Mouse (Mus musculus): ENCODE results near the gene Spata5. TPM values are rescaled to one million over a fixed set of nuclear protein-coding genes. Genes with fewer than 3 reads are reported as not detected.
A peak's percentile ranks its signal among the peaks of the same experiment; 100 is the strongest.

Gene Spata5
- polyA plus RNA-seq, 1 experiment: 1.0 TPM

GRCm38 (mm10) chr3:37553371-37554033, 133.8 kb downstream of the Spata5 start:
- TF ChIP-seq CTCF (IDR thresholded peaks at IDR 0.05; ENCODE audit: extremely low read depth, insufficient read length, insufficient replicate concordance, low read depth, low read length) (no peak), POLR2A (IDR thresholded peaks at IDR 0.05; ENCODE audit: low read depth, low read length) (no peak)

GRCm38 (mm10) chr3:37556412-37557113, 136.9 kb downstream of the Spata5 start:
- Histone ChIP-seq H3K4me3 (ENCODE audit: low read depth, low read length) (no peak overlapping the region), H3K27ac (ENCODE audit: insufficient read depth, low read depth, low read length) (peak overlapping the region; percentile 37; the same call in 1 of the 2 replicates), H3K27me3 (ENCODE audit: control insufficient read depth, insufficient read depth, low read length) (no peaks in the 10 kb centered on the region), H3K4me1 (ENCODE audit: control insufficient read depth, insufficient read depth, insufficient read length, low read length) (0 out of 2 replicates have a peak, but pooled peaks cover 2% of the 10 kb centered on the region), H3K36me3 (ENCODE audit: control insufficient read depth, insufficient read depth, low read length) (peaks cover 2% of the 10 kb centered on the region; the same call in 1 of the 2 replicates)
- no peak for TF ChIP-seq POLR2A (IDR thresholded peaks at IDR 0.05; ENCODE audit: low read depth, low read length)
- no peak for TF ChIP-seq CTCF (IDR thresholded peaks at IDR 0.05; ENCODE audit: extremely low read depth, insufficient read length, insufficient replicate concordance, low read depth, low read length)
- 47% methylated on average over 7 of the region's 7 CpGs for WGBS

More at GRCm38 (mm10) chr3:37553371-37554033, 133.8 kb downstream of the Spata5 start:
- Histone ChIP-seq H3K27ac (ENCODE audit: insufficient read depth, low read depth, low read length) (no peak overlapping the region), H3K36me3 (ENCODE audit: control insufficient read depth, insufficient read depth, low read length) (peaks cover 2% of the 10 kb centered on the region; the same call in 1 of the 2 replicates), H3K4me1 (ENCODE audit: control insufficient read depth, insufficient read depth, insufficient read length, low read length) (0 out of 2 replicates have a peak, but pooled peaks cover 2% of the 10 kb centered on the region), H3K4me3 (ENCODE audit: low read depth, low read length) (no peak overlapping the region), H3K27me3 (ENCODE audit: control insufficient read depth, insufficient read depth, low read length) (no peaks in the 10 kb centered on the region)
- WGBS: 85% methylated on average over 1 of the region's 1 CpGs

GRCm38 (mm10) chr3:37557741-37558479, 138.2 kb downstream of the Spata5 start:
- H3K4me1 ChIP-seq (ENCODE audit: control insufficient read depth, insufficient read depth, insufficient read length, low read length): 0 out of 2 replicates have a peak, but pooled peaks cover 2% of the 10 kb centered on the region
- peaks cover 2% of the 10 kb centered on the region; the same call in 1 of the 2 replicates for H3K36me3 ChIP-seq (ENCODE audit: control insufficient read depth, insufficient read depth, low read length)
- H3K4me3 ChIP-seq (ENCODE audit: low read depth, low read length): no peak overlapping the region
- 68% methylated on average over 4 of the region's 4 CpGs for WGBS
- H3K27ac ChIP-seq (ENCODE audit: insufficient read depth, low read depth, low read length): no peak overlapping the region
- H3K27me3 ChIP-seq (ENCODE audit: control insufficient read depth, insufficient read depth, low read length): no peaks in the 10 kb centered on the region
- no peak for TF ChIP-seq CTCF (IDR thresholded peaks at IDR 0.05; ENCODE audit: extremely low read depth, insufficient read length, insufficient replicate concordance, low read depth, low read length)
- no peak for TF ChIP-seq POLR2A (IDR thresholded peaks at IDR 0.05; ENCODE audit: low read depth, low read length)

GRCm38 (mm10) chr3:37559339-37559738, 139.6 kb downstream of the Spata5 start:
- WGBS: 52% methylated on average over 2 of the region's 2 CpGs
- TF ChIP-seq POLR2A (IDR thresholded peaks at IDR 0.05; ENCODE audit: low read depth, low read length) (no peak), CTCF (IDR thresholded peaks at IDR 0.05; ENCODE audit: extremely low read depth, insufficient read length, insufficient replicate concordance, low read depth, low read length) (no peak)

GRCm38 (mm10) chr3:37561466-37561865, 141.8 kb downstream of the Spata5 start:
- WGBS: 94% methylated on average over 3 of the region's 3 CpGs
- Histone ChIP-seq H3K4me3 (ENCODE audit: low read depth, low read length) (no peak overlapping the region), H3K4me1 (ENCODE audit: control insufficient read depth, insufficient read depth, insufficient read length, low read length) (0 out of 2 replicates have a peak, but pooled peaks cover under 1% of the 10 kb centered on the region), H3K27me3 (ENCODE audit: control insufficient read depth, insufficient read depth, low read length) (no peaks in the 10 kb centered on the region), H3K27ac (ENCODE audit: insufficient read depth, low read depth, low read length) (no peak overlapping the region), H3K36me3 (ENCODE audit: control insufficient read depth, insufficient read depth, low read length) (peaks cover under 1% of the 10 kb centered on the region; the same call in 1 of the 2 replicates)
- no peak for TF ChIP-seq POLR2A (IDR thresholded peaks at IDR 0.05; ENCODE audit: low read depth, low read length)
- no peak for TF ChIP-seq CTCF (IDR thresholded peaks at IDR 0.05; ENCODE audit: extremely low read depth, insufficient read length, insufficient replicate concordance, low read depth, low read length)

More at GRCm38 (mm10) chr3:37559339-37559738, 139.6 kb downstream of the Spata5 start:
- Histone ChIP-seq H3K4me1 (ENCODE audit: control insufficient read depth, insufficient read depth, insufficient read length, low read length) (0 out of 2 replicates have a peak, but pooled peaks cover 2% of the 10 kb centered on the region), H3K36me3 (ENCODE audit: control insufficient read depth, insufficient read depth, low read length) (peaks cover 2% of the 10 kb centered on the region; the same call in 1 of the 2 replicates), H3K27ac (ENCODE audit: insufficient read depth, low read depth, low read length) (no peak overlapping the region), H3K27me3 (ENCODE audit: control insufficient read depth, insufficient read depth, low read length) (no peaks in the 10 kb centered on the region), H3K4me3 (ENCODE audit: low read depth, low read length) (no peak overlapping the region)

- H3K4me1 ChIP-seq (ENCODE audit: control insufficient read depth, insufficient read depth, insufficient read length, low read length): no peaks in the 10 kb centered on the region
- no peaks in the 10 kb centered on the region for H3K27me3 ChIP-seq (ENCODE audit: control insufficient read depth, insufficient read depth, low read length)
- no peaks in the 10 kb centered on the region; the same call in 1 of the 2 replicates for H3K36me3 ChIP-seq (ENCODE audit: control insufficient read depth, insufficient read depth, low read length)
- H3K4me3 ChIP-seq (ENCODE audit: low read depth, low read length): no peak overlapping the region
- H3K27ac ChIP-seq (ENCODE audit: insufficient read depth, low read depth, low read length): no peak overlapping the region
- WGBS: 90% methylated on average over 6 of the region's 6 CpGs
- no peak for TF ChIP-seq POLR2A (IDR thresholded peaks at IDR 0.05; ENCODE audit: low read depth, low read length)
- TF ChIP-seq CTCF (IDR thresholded peaks at IDR 0.05; ENCODE audit: extremely low read depth, insufficient read length, insufficient replicate concordance, low read depth, low read length): no peak
Observed at GRCm38 (mm10) chr3:37566097-37566496, 146.4 kb downstream of the Spata5 start.

Measured in small intestine, adult 2 months (tissue).